Mouse (Mus musculus) T-cell, adult 66 days (primary cell): ENCODE results near the gene Tmem121b. TPM values are rescaled to one million over a fixed set of nuclear protein-coding genes. Genes with fewer than 3 reads are reported as not detected.

Source experiments
- total RNA-seq, 2 experiments: library from RNA; stranded (reverse); gene quantifications; 3 replicates in 1 of 2; 4 replicates in 1 of 2; pipeline ENCODE4 v1.2.4; 2023

The Tmem121b gene
- under 1 TPM; 0.44 to 0.56 TPM for total RNA-seq

DNA sequence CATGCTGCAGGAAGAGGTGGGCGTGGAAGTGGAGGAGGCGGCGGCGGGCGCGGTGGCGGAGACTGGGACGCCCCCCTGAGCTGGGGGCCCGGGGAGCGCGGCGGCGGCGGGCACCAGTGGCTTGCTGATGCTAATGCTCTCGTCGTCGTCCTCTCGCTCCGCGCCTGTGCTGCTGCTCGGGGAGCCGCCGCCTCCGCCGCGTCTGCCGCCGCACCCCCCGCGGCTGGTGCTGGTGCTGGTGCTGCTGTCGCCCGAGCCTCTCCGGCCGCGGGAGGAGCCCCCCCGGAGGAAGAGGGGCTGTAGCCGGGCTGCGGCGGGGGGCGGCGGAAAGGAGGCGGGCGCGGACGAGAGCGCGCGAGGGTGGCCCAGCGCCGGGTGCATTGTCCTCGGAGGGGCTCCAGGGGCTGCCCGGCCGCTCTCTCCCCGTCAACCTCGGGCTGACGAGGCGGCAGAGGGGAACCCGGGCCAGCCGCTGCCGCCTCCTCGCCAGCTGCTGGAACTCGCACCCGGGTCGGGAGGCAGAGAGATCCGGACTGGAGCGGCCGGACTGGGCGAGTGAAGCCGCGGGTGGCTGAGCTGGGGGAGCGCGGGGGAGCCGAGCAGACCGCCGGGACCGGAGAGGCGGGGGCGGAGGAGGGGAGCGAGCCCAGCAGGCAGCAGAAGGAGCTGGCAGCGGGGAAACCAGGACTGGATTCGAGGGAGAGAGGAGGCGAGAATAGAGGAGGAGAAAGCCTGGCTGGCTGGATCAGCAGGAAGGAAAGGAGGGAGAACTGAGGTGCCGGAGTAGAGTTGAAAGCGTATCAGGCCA is at the start of gene Tmem121b:
Gene Tmem121b (minus strand): TSS at position 434 of the 808 bp plus-strand sequence.

DNA sequence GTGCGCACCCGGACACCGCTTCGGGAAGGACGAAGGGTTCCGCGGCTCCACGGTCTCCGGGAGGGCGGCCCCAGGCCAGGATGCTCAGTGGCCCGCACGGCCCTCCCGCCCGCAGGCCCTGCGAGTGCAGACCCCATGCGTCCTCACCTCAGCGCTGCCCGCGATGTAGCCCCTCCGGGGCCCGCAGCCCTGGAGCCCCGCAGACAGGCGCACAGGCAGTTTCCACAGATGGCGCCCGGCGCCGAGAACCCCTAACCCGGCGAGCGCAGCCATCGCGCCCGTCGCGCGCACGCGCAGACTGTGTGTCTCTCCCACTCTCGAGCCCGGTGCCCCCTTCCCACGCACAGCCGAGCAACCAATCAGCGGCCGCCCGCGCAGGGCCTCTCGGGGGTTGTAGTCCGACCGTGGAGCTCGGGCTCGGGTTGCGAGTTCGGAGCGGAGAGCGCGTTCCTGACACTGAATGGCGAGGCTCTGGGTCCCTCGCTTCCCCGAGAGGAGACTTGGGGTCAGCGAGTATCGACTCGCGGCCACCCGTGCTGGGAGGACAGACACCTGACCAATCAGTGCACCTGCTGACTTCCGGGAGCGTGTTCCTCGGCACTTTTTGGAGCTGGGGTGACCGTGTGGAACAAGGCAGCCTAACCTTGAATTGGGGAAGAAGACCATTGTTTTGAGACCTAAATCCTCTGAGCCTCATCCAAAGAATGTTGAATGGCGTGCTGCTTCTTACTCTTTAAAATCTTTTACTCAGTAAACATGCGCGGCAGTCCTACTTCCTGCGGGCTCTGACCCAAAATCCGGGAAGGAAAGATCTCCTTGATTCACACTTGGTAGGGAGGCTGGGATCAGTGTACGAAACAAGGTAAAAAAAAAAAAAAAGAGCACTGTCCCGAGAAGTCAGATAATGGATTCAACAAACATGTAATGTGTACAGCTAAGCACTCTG is 37.7 kb upstream of the Tmem121b start, which contains the start of gene Hdhd5:
Gene Hdhd5 (minus strand): TSS at position 300 of the 946 bp plus-strand sequence.

GRCm38 (mm10) chr6:120463086-120463871 is 30.3 kb downstream of the Tmem121b start, which contains the start of gene Il17ra:
Gene Il17ra (plus strand): TSS chr6:120463247.

Other genes with a start within 250 kb of the Tmem121b start
- not detected for gene D330020A13Rik, start 199.4 kb downstream of the Tmem121b start, total RNA-seq
- not detected for gene B4galnt3, start 199.2 kb downstream of the Tmem121b start, total RNA-seq
- 100 to 1,000 TPM; 138 to 167 TPM for gene Kdm5a, start 129.7 kb downstream of the Tmem121b start, total RNA-seq
- 10 to 100 TPM; 10.0 to 10.3 TPM for gene Ccdc77, start 129.4 kb downstream of the Tmem121b start, total RNA-seq
- gene Il17ra, start 30.6 kb downstream of the Tmem121b start, total RNA-seq: 100 to 1,000 TPM; 205 to 210 TPM
- 100 to 1,000 TPM; 110 to 126 TPM for gene Hdhd5, start 37.5 kb upstream of the Tmem121b start, total RNA-seq
- gene Cecr2, start 172.6 kb upstream of the Tmem121b start, total RNA-seq: under 1 TPM; 0.09 to 0.55 TPM